Mouse (Mus musculus) cerebellum, adult 11 months (tissue): ENCODE measurements around the gene Ctsf.
"Not testable (repeated sequence)": the region's sequence is repeated elsewhere in the genome, so short reads cannot be mapped to it uniquely, and the experiment has no call there.

ENCODE experiments used
- DNase-seq: peaks from one replicate; pipeline ENCODE4 v3.0.0; 2022

The Ctsf gene

DNA sequence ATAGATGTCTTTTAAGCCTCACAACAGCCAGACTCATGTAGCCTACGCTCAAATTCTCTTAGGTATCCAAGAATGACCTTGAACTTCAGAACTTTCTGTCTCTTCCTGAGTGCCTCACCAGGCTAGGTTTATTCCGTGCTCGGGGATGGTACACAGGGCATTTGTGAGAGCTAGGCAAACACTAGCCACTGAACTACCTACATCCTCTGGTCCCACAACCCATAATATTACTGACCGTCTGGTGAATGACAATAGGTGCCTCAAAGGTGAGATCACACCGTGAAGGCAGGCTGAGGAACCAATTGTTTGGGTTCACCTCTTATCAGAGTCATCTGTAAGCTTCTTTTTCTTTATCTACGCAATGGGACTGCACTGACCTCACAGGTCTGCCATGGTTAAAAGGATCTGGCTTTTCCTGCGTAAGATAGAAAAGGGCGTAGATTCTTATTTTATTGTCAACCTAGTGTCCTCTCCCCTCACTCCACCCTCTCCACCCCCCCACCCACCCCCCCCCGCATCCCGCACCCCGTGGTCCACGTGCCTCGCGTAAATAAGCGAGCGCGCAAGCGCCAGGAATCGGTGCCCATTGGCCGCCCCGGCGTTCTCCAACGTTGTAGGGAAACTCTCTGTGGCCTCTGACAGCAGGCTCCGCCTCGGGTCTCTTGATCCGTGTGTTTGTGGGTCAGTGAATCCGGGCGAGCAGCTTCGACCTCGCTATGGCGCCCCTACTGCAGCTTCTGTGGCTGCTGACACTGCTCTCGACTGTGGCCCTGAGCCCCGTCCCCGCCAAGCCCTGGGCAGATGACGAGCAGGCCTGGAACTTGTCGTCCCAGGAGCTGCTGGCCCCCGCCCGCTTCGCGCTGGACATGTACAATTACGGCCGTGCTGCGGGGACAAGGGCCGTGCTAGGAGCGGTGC, at the start of gene Ctsf:
Gene Ctsf (plus strand): TSS at position 579 of the 918 bp plus-strand sequence.
- peak; percentile 93 for DNase-seq

DNA sequence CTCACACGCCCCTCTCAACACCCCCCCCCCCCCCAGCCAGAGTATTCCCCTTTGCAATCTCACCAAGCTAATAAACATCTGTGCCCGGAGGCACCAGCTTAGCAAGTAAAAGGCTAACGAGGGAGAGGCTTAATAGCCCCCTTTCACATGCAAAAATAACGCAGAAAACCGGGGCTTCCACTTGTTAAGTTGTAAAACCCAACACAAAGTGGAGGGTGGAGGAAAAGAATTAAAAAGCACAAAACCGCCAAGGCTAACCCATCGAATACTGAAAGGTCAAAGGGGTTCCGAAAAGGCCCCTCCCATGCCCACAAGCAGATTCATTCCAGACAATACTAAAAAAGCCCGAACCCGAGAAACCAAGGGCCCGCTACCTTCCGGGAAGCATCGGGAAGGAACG, 44.6 kb upstream of the Ctsf start:
- no peak for DNase-seq

DNA sequence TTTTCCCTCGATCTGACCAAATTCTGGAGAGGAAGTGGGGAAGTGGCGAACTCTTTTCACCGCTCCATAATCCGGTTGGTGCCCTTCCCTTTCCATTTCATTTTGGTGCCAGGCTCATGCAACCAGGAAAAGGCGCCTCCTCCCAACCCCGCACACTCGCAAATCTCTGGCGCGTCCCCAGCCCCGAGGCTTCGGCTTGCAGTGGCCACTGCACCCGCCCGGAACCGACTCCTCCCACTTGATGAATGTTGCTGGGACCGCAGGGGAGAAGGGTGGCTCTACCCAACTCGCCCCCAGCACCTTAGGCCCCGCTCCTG, 44.2 kb upstream of the Ctsf start:
- no peak for DNase-seq

GRCm38 (mm10) chr19:4811063-4811908, 43.6 kb upstream of the Ctsf start, which contains the start of the genes Gm21992 and Rbm14:
Gm21992 (minus strand) TSS chr19:4811612.
Rbm14 (minus strand) TSS chr19:4811634.
- peak; percentile 98 for DNase-seq

DNA sequence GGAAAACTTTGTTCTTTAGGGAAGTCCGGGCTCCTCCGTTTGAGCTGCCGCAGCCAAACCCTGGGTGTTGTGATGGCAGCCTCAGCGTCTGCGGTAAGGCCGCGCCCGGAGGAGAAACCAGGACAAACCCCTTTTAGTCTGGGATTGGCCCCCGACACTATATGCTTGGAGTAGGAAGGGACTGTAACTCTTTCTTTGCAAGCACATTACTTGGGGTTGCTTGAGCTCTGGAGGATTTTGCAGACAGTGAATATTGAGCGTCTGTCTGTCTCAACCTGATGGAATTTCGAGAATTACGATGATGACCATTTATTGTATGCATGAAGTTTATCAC, 43.1 kb upstream of the Ctsf start:
- no peak for DNase-seq

DNA sequence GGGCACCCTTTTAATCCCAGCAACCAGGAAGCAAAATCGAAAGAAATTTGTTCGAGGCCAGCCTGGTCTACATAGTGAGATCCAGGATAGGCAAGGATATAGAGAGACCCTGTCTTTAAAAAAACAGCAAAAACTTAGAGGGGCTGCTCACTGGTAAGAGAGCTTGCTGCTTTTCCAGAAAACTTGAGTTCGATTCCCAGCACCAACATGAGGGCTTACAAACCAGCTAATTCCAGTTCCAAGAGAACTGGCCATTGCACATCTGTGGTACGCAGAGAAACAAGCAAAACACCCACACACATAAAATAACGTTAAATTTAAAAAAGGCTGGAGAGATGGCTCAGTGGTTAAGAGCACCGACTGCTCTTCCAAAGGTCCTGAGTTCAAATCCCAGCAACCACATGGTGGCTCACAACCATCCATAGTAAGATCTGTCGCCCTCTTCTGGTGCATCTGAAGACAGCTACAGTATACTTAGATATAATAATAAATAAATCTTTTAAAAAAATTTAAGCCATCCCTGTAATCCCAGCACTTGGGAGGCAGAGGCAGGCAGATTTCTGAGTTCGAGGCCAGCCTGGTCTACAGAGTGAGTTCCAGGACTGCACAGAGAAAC, 42.5 kb upstream of the Ctsf start:
- not testable (repeated sequence) for DNase-seq

- DNase-seq = no peak
Measured at GRCm38 (mm10) chr19:4813015-4813414, 41.9 kb upstream of the Ctsf start.

DNA sequence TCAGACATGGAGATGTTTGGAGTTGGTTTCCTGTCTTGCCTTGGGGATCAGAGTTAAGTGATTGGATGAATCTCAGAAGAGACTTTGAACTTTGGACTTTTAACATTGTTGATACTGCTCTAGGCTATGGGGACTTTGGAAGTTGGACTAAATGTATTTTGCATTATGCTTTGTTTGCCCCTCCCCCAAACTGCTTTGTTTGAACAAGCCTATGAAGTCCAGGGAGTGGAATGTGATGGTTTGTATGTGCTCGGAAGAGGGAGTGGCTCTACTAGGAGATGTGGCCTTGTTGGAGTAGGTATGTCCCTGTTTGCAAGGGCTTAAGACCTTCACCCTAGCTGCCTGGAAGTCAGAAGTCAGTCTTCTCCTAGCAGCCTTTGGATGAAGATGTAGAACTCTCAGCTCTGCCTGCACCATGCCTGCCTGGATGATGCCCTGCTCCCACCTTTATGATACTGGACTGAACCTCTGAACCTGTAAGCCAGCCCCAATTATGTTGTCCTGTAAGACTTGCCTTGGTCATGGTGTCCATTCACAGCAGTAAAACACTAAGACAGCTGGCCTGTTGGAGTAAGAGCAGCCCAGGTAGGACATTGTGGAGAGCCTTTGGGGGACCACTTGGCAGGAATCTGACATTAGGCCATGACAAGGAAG, 37.6 kb upstream of the Ctsf start:
- DNase-seq = no peak

GRCm38 (mm10) chr19:4820678-4821303, 34.1 kb upstream of the Ctsf start:
- DNase-seq = peak; percentile 33

GRCm38 (mm10) chr19:4828444-4829114, 26.4 kb upstream of the Ctsf start:
- DNase-seq = no peak

DNA sequence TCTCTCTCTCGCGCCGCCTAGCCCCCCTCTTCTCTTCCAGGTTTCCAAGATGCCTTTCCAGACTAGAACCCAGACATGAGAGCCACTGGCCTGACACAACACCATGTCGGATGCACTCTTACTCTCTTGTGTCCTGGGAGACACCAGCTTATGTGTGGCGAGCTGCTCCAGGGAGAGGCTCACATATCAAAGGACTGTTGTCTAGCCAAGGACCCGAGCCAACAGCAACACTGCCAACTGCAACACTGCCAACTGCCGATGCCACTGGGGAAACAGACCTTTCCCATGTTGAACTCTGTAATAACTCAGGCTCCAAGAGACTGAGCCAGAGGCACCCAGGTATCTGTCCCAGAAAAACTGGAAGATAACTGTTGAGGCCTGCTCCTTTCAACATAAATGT, 25.8 kb upstream of the Ctsf start:
- DNase-seq = peak; percentile 66

DNA sequence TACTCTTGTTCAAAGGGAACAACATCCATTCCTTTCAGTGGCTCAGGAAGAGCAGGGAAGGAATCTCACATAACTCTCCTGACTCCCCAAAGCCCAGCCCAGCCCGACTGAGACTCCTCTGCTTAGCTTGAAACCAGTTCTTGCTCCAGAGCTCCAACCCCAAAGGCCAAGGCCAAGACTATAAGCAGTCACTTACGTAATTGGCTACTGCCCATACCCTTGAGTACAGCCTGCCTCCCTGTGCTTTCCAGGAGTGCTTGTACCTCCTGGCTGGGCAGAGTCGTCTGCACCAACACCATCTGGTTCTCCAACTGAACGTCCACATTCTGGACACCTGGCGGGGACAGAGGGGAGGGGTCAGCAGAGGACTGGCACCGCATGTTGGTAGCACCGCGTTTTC, 21.0 kb upstream of the Ctsf start:
- DNase-seq = no peak

- DNase-seq = no peak
Measured at GRCm38 (mm10) chr19:4836096-4836495, 18.8 kb upstream of the Ctsf start.

DNA sequence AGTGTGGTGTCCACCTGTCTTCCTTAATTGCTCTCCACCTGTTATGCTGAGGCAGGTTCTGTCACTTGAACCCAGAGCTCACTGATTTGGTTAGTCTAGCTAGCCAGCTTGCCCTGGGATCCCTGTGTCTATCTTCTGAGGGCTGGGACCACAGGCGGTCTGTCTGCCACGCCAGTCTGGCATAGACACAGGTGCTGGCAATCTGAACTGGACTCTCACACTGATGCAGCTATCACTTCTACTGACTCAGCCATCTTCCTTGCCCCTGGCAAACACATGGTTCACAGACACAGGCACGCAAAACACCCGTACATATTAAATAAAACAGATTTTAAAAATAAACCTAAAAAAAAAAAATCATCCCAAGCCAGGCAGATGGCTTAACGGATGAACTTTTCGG, 17.9 kb upstream of the Ctsf start:
- no peak for DNase-seq

- no peak for DNase-seq
Measured at GRCm38 (mm10) chr19:4838526-4839140, 16.3 kb upstream of the Ctsf start.

DNA sequence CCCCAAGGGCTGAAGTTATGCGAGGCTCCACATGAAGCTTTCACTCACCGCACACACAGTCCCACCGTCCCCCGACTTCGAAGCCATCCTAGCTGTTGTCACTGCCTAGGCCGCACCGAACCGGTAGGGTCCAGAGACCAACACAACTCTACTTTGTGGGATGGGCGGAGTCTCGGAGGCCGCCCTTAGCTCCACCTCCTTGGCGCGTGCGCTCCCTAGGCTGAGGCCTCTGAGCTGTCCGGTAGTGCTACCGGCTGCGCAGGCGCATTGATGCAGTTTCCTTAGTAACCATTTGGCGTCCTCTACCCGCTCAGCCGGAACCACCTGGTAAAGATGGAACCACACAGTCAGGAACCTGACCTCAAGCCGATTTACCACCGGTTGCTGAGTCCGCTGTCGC, 15.8 kb upstream of the Ctsf start, which contains the start of the genes Ccs and Ccdc87:
Gene Ccs (minus strand): TSS at position 184 of the 400 bp plus-strand sequence.
Gene Ccdc87 (plus strand): TSS at position 218 of the 400 bp plus-strand sequence.
- peak; percentile 95 for DNase-seq

DNA sequence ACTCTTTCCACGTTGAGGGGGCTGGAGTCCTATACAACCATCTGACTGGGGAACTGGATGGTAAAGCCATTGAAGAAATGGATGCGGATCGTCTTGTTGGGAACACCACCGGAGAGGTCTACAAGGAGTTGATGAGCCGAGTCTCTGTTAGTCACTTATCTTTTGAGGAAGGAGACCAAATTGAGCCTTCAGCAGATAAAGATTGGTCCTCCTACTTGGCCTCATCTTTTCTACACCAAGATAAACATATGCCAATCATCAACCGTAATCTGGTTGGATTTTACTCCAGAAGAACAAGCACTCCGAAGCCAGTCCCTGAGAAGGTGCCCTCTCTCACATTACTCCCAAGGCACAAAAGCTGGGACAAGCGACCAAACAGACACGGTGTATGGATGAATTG, 14.1 kb upstream of the Ctsf start:
- no peak for DNase-seq

DNA sequence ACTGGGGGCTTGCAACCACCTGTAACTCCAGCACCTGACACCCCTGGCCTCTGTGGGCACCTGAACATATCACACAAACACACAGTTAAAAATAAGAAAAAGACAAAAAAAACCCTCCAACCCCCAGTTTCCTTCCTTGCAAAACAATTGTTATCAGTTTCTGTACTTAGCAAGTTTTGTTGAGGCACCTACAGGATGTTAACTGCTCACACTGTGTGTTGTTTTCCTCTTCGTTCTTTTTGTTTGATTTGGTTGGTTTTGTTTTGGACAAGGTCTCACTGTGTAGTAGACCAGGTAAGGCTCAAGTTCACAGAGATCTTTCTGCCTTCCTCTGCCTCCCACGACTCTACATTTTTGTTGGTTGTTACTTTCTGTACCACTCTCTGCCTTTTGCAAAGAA, 12.3 kb upstream of the Ctsf start:
- DNase-seq = no peak

- DNase-seq = no peak
Measured at GRCm38 (mm10) chr19:4845846-4846245, 9.1 kb upstream of the Ctsf start.

- no peak for DNase-seq
Measured at GRCm38 (mm10) chr19:4847490-4847889, 7.4 kb upstream of the Ctsf start.

DNA sequence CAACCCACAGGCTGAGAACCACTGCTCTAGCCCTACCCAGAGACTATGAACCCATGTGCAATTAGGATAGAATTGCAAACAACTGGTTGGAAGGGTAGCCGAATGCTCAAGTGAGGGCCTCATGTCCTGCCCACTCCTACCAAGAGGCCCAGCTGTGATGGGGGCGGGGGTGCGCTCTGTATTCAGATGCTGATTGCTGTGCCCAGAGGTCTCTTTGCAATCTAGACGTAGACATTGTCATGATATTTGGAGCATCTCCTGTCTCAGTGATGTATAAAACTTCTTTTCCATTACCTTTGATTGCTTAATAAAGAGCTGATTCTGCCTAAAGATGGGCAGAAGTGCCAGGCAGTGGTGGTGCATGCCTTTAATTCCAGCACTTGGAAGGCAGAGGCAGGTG, 5.1 kb upstream of the Ctsf start:
- no peak for DNase-seq
